Mouse (Mus musculus) heart, embryonic 13.5 days (tissue): Measurements from ENCODE around the gene Cntfr. TPM values are rescaled to one million over a fixed set of nuclear protein-coding genes. Genes with fewer than 3 reads are reported as not detected.
A peak's percentile ranks its signal among the peaks of the same experiment; 100 is the strongest.

Experiments
- ATAC-seq: fragments of 200-750 bp; cut with Nextera tagmentation; 2 replicates; pipeline ENCODE4 v1.8.0; 2017; ENCODE audit warnings: moderate TSS enrichment; ENCODE audit not compliant: insufficient number of reproducible peaks, low FRiP score, low TSS enrichment; ENCODE audit errors: extremely low read depth
- H3K27ac ChIP-seq: fragments of 300-500 bp; sonication (generic); replicated peaks from 2 replicates; pipeline ENCODE4 v1.5.1; 2015; ENCODE audit warnings: moderate library complexity, mild to moderate bottlenecking, inconsistent platforms
- H3K27me3 ChIP-seq: fragments of 300-500 bp; sonication (generic); replicated peaks from 2 replicates; pipeline ENCODE4 v1.6.1; 2015; ENCODE audit warnings: mild to moderate bottlenecking, inconsistent platforms
- H3K36me3 ChIP-seq: fragments of 300-500 bp; sonication (generic); 2 replicates; pipeline ENCODE4 v1.6.1; 2015; ENCODE audit warnings: mild to moderate bottlenecking, inconsistent platforms
- H3K4me1 ChIP-seq: fragments of 300-500 bp; sonication (generic); 2 replicates; pipeline ENCODE4 v1.6.1; 2015; ENCODE audit warnings: inconsistent platforms
- H3K4me2 ChIP-seq: fragments of 300-500 bp; sonication (generic); 2 replicates; pipeline ENCODE4 v1.6.1; 2015; ENCODE audit warnings: inconsistent platforms, mild to moderate bottlenecking, moderate library complexity
- H3K4me3 ChIP-seq: fragments of 300-500 bp; sonication (generic); 2 replicates; pipeline ENCODE4 v1.5.1; 2015; ENCODE audit warnings: moderate library complexity, mild to moderate bottlenecking, inconsistent platforms
- H3K9ac ChIP-seq: fragments of 300-500 bp; sonication (generic); 2 replicates; pipeline ENCODE4 v1.6.1; 2015; ENCODE audit warnings: inconsistent platforms, mild to moderate bottlenecking, moderate library complexity
- H3K9me3 ChIP-seq: fragments of 300-500 bp; sonication (generic); 2 replicates; pipeline ENCODE4 v1.6.1; 2016; ENCODE audit warnings: inconsistent platforms
- WGBS: fragments of 180-500 bp; shearing (Covaris S2); methylation state at CpG from one replicate; pipeline ENCODE4 v1.1.7; 2015; ENCODE audit warnings: mixed read lengths; 5-methylcytosine and 5-hydroxymethylcytosine counted together
- polyA plus RNA-seq: library from polyadenylated mRNA; unstranded; fragments of >200 nt; fragmentation: Nextera tagmentation; extraction: Ambion mirVana; gene quantifications from 2 replicates; pipeline ENCODE4 v1.2.1, GENCODE M21; 2015

Cntfr gene
- polyA plus RNA-seq, 1 experiment from 2014 or later, result 3.9 TPM

- peak within 1 kb of the TSS; percentile 86 for H3K4me2 ChIP-seq
- peak within 1 kb of the TSS; percentile 86 for H3K9ac ChIP-seq
- H3K4me3 ChIP-seq, result peak within 1 kb of the TSS; percentile 67
- H3K27ac ChIP-seq, result peak within 1 kb of the TSS; percentile 38; the same call in 1 of the 2 replicates
- no peaks in the 10 kb centered on the region for H3K9me3 ChIP-seq
- under 1% methylated on average over 68 of the region's 74 CpGs for WGBS
- peaks cover 26% of the 10 kb centered on the region for H3K4me1 ChIP-seq
- no peaks in the 10 kb centered on the region for H3K36me3 ChIP-seq
- peak; percentile 87 for ATAC-seq
- peaks cover 25% of the 10 kb centered on the region for H3K27me3 ChIP-seq
Measured at GRCm38 (mm10) chr4:41639913-41640507, 56.9 kb downstream of the Cntfr start, which contains the start of gene Enho. Gene Enho (minus strand): TSS chr4:41640324.

- WGBS, result 18% methylated on average over 10 of the region's 10 CpGs
- no peak overlapping the region for H3K27ac ChIP-seq
- ATAC-seq, result no peak
Measured at GRCm38 (mm10) chr4:41639214-41639841, 57.6 kb downstream of the Cntfr start.

GRCm38 (mm10) chr4:41638828-41639213 lies 58.1 kb downstream of the Cntfr start:
- ATAC-seq, result no peak
- WGBS, result 78% methylated on average over 6 of the region's 6 CpGs
- H3K4me1 ChIP-seq, result peaks cover 26% of the 10 kb centered on the region
- no peak overlapping the region for H3K4me3 ChIP-seq
- H3K9ac ChIP-seq, result no peak overlapping the region
- H3K27ac ChIP-seq, result no peak overlapping the region
- H3K27me3 ChIP-seq, result peaks cover 30% of the 10 kb centered on the region
- H3K36me3 ChIP-seq, result no peaks in the 10 kb centered on the region
- H3K4me2 ChIP-seq, result no peak overlapping the region
- H3K9me3 ChIP-seq, result no peaks in the 10 kb centered on the region

More at GRCm38 (mm10) chr4:41639214-41639841, 57.6 kb downstream of the Cntfr start:
- Histone ChIP-seq H3K4me2 (peak overlapping the region; percentile 86), H3K4me1 (peaks cover 26% of the 10 kb centered on the region), H3K9me3 (no peaks in the 10 kb centered on the region), H3K9ac (peak overlapping the region; percentile 86), H3K36me3 (no peaks in the 10 kb centered on the region), H3K27me3 (peaks cover 28% of the 10 kb centered on the region), H3K4me3 (peak overlapping the region; percentile 67)

- 85% methylated on average over 10 of the region's 10 CpGs for WGBS
Measured at GRCm38 (mm10) chr4:41638186-41638731, 58.6 kb downstream of the Cntfr start.

GRCm38 (mm10) chr4:41636882-41637635 lies 59.8 kb downstream of the Cntfr start:
- no peaks in the 10 kb centered on the region for H3K36me3 ChIP-seq
- 77% methylated on average over 10 of the region's 10 CpGs for WGBS
- no peak for ATAC-seq
- no peak overlapping the region for H3K9ac ChIP-seq
- H3K27ac ChIP-seq, result no peak overlapping the region
- no peak overlapping the region for H3K4me2 ChIP-seq
- H3K27me3 ChIP-seq, result peaks cover 31% of the 10 kb centered on the region
- no peak overlapping the region for H3K4me3 ChIP-seq
- peaks cover 35% of the 10 kb centered on the region for H3K4me1 ChIP-seq
- no peaks in the 10 kb centered on the region for H3K9me3 ChIP-seq

More at GRCm38 (mm10) chr4:41638186-41638731, 58.6 kb downstream of the Cntfr start:
- no peak overlapping the region for H3K9ac ChIP-seq
- no peak overlapping the region for H3K4me2 ChIP-seq
- H3K9me3 ChIP-seq, result no peaks in the 10 kb centered on the region
- no peak overlapping the region for H3K27ac ChIP-seq
- peaks cover 31% of the 10 kb centered on the region for H3K27me3 ChIP-seq
- H3K4me1 ChIP-seq, result peaks cover 26% of the 10 kb centered on the region
- no peak for ATAC-seq
- H3K36me3 ChIP-seq, result no peaks in the 10 kb centered on the region
- no peak overlapping the region for H3K4me3 ChIP-seq

GRCm38 (mm10) chr4:41636366-41636765 lies 60.5 kb downstream of the Cntfr start:
- no peak overlapping the region for H3K4me3 ChIP-seq
- H3K36me3 ChIP-seq, result no peaks in the 10 kb centered on the region
- 24% methylated on average over 7 of the region's 7 CpGs for WGBS
- peaks cover 42% of the 10 kb centered on the region for H3K4me1 ChIP-seq
- H3K27me3 ChIP-seq, result peaks cover 27% of the 10 kb centered on the region
- ATAC-seq, result no peak
- H3K27ac ChIP-seq, result no peak overlapping the region
- H3K4me2 ChIP-seq, result no peak overlapping the region
- no peaks in the 10 kb centered on the region for H3K9me3 ChIP-seq
- no peak overlapping the region for H3K9ac ChIP-seq

- no peak overlapping the region for H3K4me2 ChIP-seq
- no peaks in the 10 kb centered on the region for H3K36me3 ChIP-seq
- 57% methylated on average over 2 of the region's 2 CpGs for WGBS
- ATAC-seq, result no peak
- H3K27ac ChIP-seq, result no peak overlapping the region
- peaks cover 46% of the 10 kb centered on the region for H3K4me1 ChIP-seq
- H3K27me3 ChIP-seq, result peaks cover 27% of the 10 kb centered on the region
- no peak overlapping the region for H3K4me3 ChIP-seq
- H3K9ac ChIP-seq, result no peak overlapping the region
- H3K9me3 ChIP-seq, result no peaks in the 10 kb centered on the region
Measured at GRCm38 (mm10) chr4:41635906-41636305, 61.0 kb downstream of the Cntfr start.

GRCm38 (mm10) chr4:41635224-41635623 lies 61.7 kb downstream of the Cntfr start:
- 58% methylated on average over 8 of the region's 8 CpGs for WGBS
- no peak overlapping the region for H3K9ac ChIP-seq
- H3K9me3 ChIP-seq, result no peaks in the 10 kb centered on the region
- H3K4me2 ChIP-seq, result no peak overlapping the region
- ATAC-seq, result no peak
- no peak overlapping the region for H3K27ac ChIP-seq
- H3K4me3 ChIP-seq, result no peak overlapping the region
- peaks cover 27% of the 10 kb centered on the region for H3K27me3 ChIP-seq
- H3K4me1 ChIP-seq, result peaks cover 47% of the 10 kb centered on the region
- H3K36me3 ChIP-seq, result no peaks in the 10 kb centered on the region

GRCm38 (mm10) chr4:41634631-41635030 lies 62.3 kb downstream of the Cntfr start:
- Histone ChIP-seq H3K9ac (no peak overlapping the region), H3K4me2 (no peak overlapping the region), H3K4me3 (no peak overlapping the region), H3K9me3 (no peaks in the 10 kb centered on the region), H3K4me1 (peaks cover 51% of the 10 kb centered on the region), H3K27ac (no peak overlapping the region), H3K36me3 (no peaks in the 10 kb centered on the region), H3K27me3 (peaks cover 29% of the 10 kb centered on the region)
- WGBS, result 90% methylated on average over 8 of the region's 8 CpGs
- no peak for ATAC-seq

- no peak overlapping the region for H3K27ac ChIP-seq
- 67% methylated on average over 9 of the region's 9 CpGs for WGBS
- no peaks in the 10 kb centered on the region for H3K36me3 ChIP-seq
- H3K4me2 ChIP-seq, result no peak overlapping the region
- H3K9me3 ChIP-seq, result no peaks in the 10 kb centered on the region
- H3K4me3 ChIP-seq, result no peak overlapping the region
- H3K4me1 ChIP-seq, result peaks cover 57% of the 10 kb centered on the region
- ATAC-seq, result no peak
- H3K27me3 ChIP-seq, result peaks cover 29% of the 10 kb centered on the region; the same call in 1 of the 2 replicates
- H3K9ac ChIP-seq, result no peak overlapping the region
Measured at GRCm38 (mm10) chr4:41633001-41633400, 63.9 kb downstream of the Cntfr start.

GRCm38 (mm10) chr4:41631390-41631789 lies 65.5 kb downstream of the Cntfr start:
- Histone ChIP-seq H3K9ac (peak overlapping the region; percentile 71), H3K4me3 (peak overlapping the region; percentile 23; the same call in 1 of the 2 replicates), H3K36me3 (no peaks in the 10 kb centered on the region), H3K27ac (peak overlapping the region; percentile 83), H3K9me3 (no peaks in the 10 kb centered on the region), H3K27me3 (peaks cover 21% of the 10 kb centered on the region; the same call in 1 of the 2 replicates), H3K4me2 (peak overlapping the region; percentile 60), H3K4me1 (peaks cover 57% of the 10 kb centered on the region)
- WGBS, result 1% methylated on average over 11 of the region's 11 CpGs
- no peak for ATAC-seq
